Comparison of ENCODE assay signal across 8 mouse cellular contexts in the genomic region with DNA sequence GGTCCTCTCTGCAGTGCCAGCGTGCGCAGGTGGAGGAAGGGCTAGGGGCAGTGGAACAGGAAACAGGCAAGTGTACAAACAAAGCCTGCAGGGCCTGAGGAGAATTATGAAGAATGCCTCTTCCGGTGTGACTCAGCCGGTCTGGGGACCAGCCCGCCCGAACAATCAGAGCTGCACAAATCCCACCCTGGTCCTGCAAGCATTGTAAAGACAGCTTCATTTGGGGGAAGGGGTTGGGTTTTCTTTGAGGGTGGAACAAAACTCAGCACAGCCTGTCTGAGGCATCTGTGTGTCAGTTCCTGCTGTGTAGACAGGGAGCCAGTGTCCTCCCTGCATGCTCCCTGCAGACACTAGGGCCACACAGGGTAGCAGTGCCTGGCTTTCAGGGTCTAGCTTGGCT.
DNase-seq lines count a peak whose midpoint lies in the region; ATAC-seq lines count a peak whose summit lies in the region.

No protein-coding gene starts in this region.

- no peaks in the 10 kb centered on the region for H3K27me3 ChIP-seq in hindbrain, embryonic 11.5 days (ENCODE audit: control insufficient read depth, insufficient read depth, low read length)
- H3K27me3 ChIP-seq in hindbrain, embryonic 13.5 days: 0 out of 2 replicates have a peak, but pooled peaks cover 9% of the 10 kb centered on the region
- H3K27me3 ChIP-seq in embryonic facial prominence, embryonic 10.5 days (replicated peaks; ENCODE audit: low read depth, poor library complexity, severe bottlenecking): no peaks in the 10 kb centered on the region

- no peak overlapping the region for H3K27ac ChIP-seq in hindbrain, embryonic 11.5 days (ENCODE audit: low read depth, low read length)
- H3K27ac ChIP-seq in hindbrain, embryonic 13.5 days: no peak overlapping the region
- peak overlapping the region; percentile 68 for H3K27ac ChIP-seq in embryonic facial prominence, embryonic 10.5 days (replicated peaks)

- no peak overlapping the region for H3K4me3 ChIP-seq in hindbrain, embryonic 11.5 days (ENCODE audit: low read depth, low read length)
- no peak overlapping the region for H3K4me3 ChIP-seq in hindbrain, embryonic 13.5 days
- no peak overlapping the region for H3K4me3 ChIP-seq in embryonic facial prominence, embryonic 10.5 days

- H3K36me3 ChIP-seq in hindbrain, embryonic 11.5 days (ENCODE audit: control insufficient read depth, insufficient read depth, low read length): no peaks in the 10 kb centered on the region
- H3K36me3 ChIP-seq in hindbrain, embryonic 13.5 days: no peaks in the 10 kb centered on the region
- no peaks in the 10 kb centered on the region for H3K36me3 ChIP-seq in embryonic facial prominence, embryonic 10.5 days (replicated peaks)

- H3K4me1 ChIP-seq in hindbrain, embryonic 11.5 days (replicated peaks; ENCODE audit: control insufficient read depth, insufficient read depth, low read length): peaks cover 4% of the 10 kb centered on the region; the same call in 1 of the 2 replicates
- peaks cover 15% of the 10 kb centered on the region for H3K4me1 ChIP-seq in hindbrain, embryonic 13.5 days (replicated peaks)
- H3K4me1 ChIP-seq in embryonic facial prominence, embryonic 10.5 days: peaks cover 40% of the 10 kb centered on the region

- 49% methylated on average over 6 of the region's 6 CpGs for WGBS in hindbrain, embryonic 11.5 days
- 50% methylated on average over 6 of the region's 6 CpGs for WGBS in hindbrain, embryonic 13.5 days
- 49% methylated on average over 6 of the region's 6 CpGs for WGBS in embryonic facial prominence, embryonic 10.5 days

- peak; percentile 17 for DNase-seq in hindbrain, embryonic 11.5 days (ENCODE audit: low spot score)
- DNase-seq in embryonic facial prominence, embryonic 10.5 days (ENCODE audit: low spot score): peak; percentile 37
- peak; percentile 71 for DNase-seq in induced T-regulatory cell, adult 2 months (ENCODE audit: low read depth)
- peak; percentile 72 for DNase-seq in lung, postnatal 10 days
- DNase-seq in cerebellum, postnatal 10 days: no peak
- no peak for DNase-seq in gastrocnemius, adult 18-20 months (ENCODE audit: low spot score)
- DNase-seq in layer of hippocampus, adult 18-20 months (ENCODE audit: low spot score in 2 of 2): no peak

- H3K9me3 ChIP-seq in hindbrain, embryonic 11.5 days (ENCODE audit: control insufficient read depth, low read length): no peaks in the 10 kb centered on the region
- no peaks in the 10 kb centered on the region for H3K9me3 ChIP-seq in hindbrain, embryonic 13.5 days
- no peaks in the 10 kb centered on the region for H3K9me3 ChIP-seq in embryonic facial prominence, embryonic 10.5 days

- H3K4me2 ChIP-seq in hindbrain, embryonic 11.5 days (replicated peaks; ENCODE audit: low read depth, low read length): no peak overlapping the region
- no peak overlapping the region for H3K4me2 ChIP-seq in hindbrain, embryonic 13.5 days

- no peak overlapping the region for H3K9ac ChIP-seq in hindbrain, embryonic 11.5 days (ENCODE audit: low read depth, low read length)
- no peak overlapping the region for H3K9ac ChIP-seq in hindbrain, embryonic 13.5 days

- no peak for ATAC-seq in hindbrain, embryonic 11.5 days (ENCODE audit: low FRiP score)
- no peak for ATAC-seq in hindbrain, embryonic 13.5 days (ENCODE audit: low FRiP score)

Comparison
In these comparisons a context has a peak if more than half of its experiments do, and no peak if none do; other contexts are left out.
1. DNase-seq: peak in hindbrain, embryonic 11.5 days (single experiment), embryonic facial prominence, embryonic 10.5 days (single experiment), induced T-regulatory cell, adult 2 months (single experiment) and lung, postnatal 10 days (single experiment); none in cerebellum, postnatal 10 days (0 of 2), gastrocnemius, adult 18-20 months (single experiment) and layer of hippocampus, adult 18-20 months (0 of 2).